Mouse (Mus musculus) liver, embryonic 13.5 days (tissue): Measurements from ENCODE around the gene Dek. TPM values are rescaled to one million over a fixed set of nuclear protein-coding genes. Genes with fewer than 3 reads are reported as not detected.
A peak's percentile ranks its signal among the peaks of the same experiment; 100 is the strongest.

Experiments used
- ATAC-seq: fragments of 200-750 bp; cut with Nextera tagmentation; 2 replicates; pipeline ENCODE4 v1.8.0; 2017; ENCODE audit warnings: low read depth, mild to moderate bottlenecking, moderate number of reproducible peaks, moderate library complexity
- DNase-seq: peaks from one replicate; pipeline ENCODE4 v3.0.0; 2022
- H3K27ac ChIP-seq: fragments of 300-500 bp; sonication (generic); 2 replicates; pipeline ENCODE4 v1.5.1; 2015; ENCODE audit warnings: moderate library complexity, mild to moderate bottlenecking, inconsistent platforms
- H3K27me3 ChIP-seq: fragments of 300-500 bp; sonication (generic); 2 replicates; pipeline ENCODE4 v1.6.1; 2015; ENCODE audit warnings: mild to moderate bottlenecking, inconsistent platforms
- H3K36me3 ChIP-seq: fragments of 300-500 bp; sonication (generic); 2 replicates; pipeline ENCODE4 v1.6.1; 2015; ENCODE audit warnings: mild to moderate bottlenecking, inconsistent platforms
- H3K4me1 ChIP-seq: fragments of 300-500 bp; sonication (generic); replicated peaks from 2 replicates; pipeline ENCODE4 v1.6.1; 2015; ENCODE audit warnings: inconsistent platforms
- H3K4me2 ChIP-seq: fragments of 300-500 bp; sonication (generic); 2 replicates; pipeline ENCODE4 v1.6.1; 2015; ENCODE audit warnings: inconsistent platforms, mild to moderate bottlenecking, moderate library complexity
- H3K4me3 ChIP-seq: fragments of 300-500 bp; sonication (generic); replicated peaks from 2 replicates; pipeline ENCODE4 v1.5.1; 2015; ENCODE audit warnings: mild to moderate bottlenecking, inconsistent platforms
- H3K9ac ChIP-seq: fragments of 300-500 bp; sonication (generic); 2 replicates; pipeline ENCODE4 v1.6.1; 2015; ENCODE audit warnings: mild to moderate bottlenecking, inconsistent platforms
- H3K9me3 ChIP-seq: fragments of 300-500 bp; sonication (generic); replicated peaks from 2 replicates; pipeline ENCODE4 v1.6.1; 2016; ENCODE audit warnings: inconsistent platforms
- WGBS: fragments of 180-500 bp; shearing (Covaris S2); methylation state at CpG from one replicate; pipeline ENCODE4 v1.1.7; 2015; ENCODE audit not compliant: insufficient replicate concordance; 5-methylcytosine and 5-hydroxymethylcytosine counted together
- polyA plus RNA-seq: library from polyadenylated mRNA; unstranded; fragments of >200 nt; fragmentation: Nextera tagmentation; extraction: Ambion mirVana; gene quantifications from 2 replicates; pipeline ENCODE4 v1.2.1, GENCODE M21; 2015

The Dek gene
- polyA plus RNA-seq, 1 experiment from 2014 or later: 493 TPM

- H3K4me2 ChIP-seq: no peak overlapping the region
- peaks cover 13% of the 10 kb centered on the region; the same call in 1 of the 2 replicates for H3K4me1 ChIP-seq
- no peak overlapping the region for H3K4me3 ChIP-seq
- H3K36me3 ChIP-seq: peaks cover 27% of the 10 kb centered on the region
- H3K27ac ChIP-seq: no peak overlapping the region
- H3K27me3 ChIP-seq: no peaks in the 10 kb centered on the region
- no peak for ATAC-seq
- no peaks in the 10 kb centered on the region for H3K9me3 ChIP-seq
- DNase-seq: no peak
- 63% methylated on average over 5 of the region's 5 CpGs for WGBS
- no peak overlapping the region for H3K9ac ChIP-seq
Observed at GRCm38 (mm10) chr13:47078799-47079198, 27.2 kb downstream of the Dek start.

GRCm38 (mm10) chr13:47077367-47077766 lies 28.6 kb downstream of the Dek start:
- Histone ChIP-seq H3K4me1 (peaks cover 13% of the 10 kb centered on the region; the same call in 1 of the 2 replicates), H3K27ac (no peak overlapping the region), H3K9me3 (no peaks in the 10 kb centered on the region), H3K36me3 (peaks cover 16% of the 10 kb centered on the region), H3K4me2 (no peak overlapping the region), H3K27me3 (no peaks in the 10 kb centered on the region), H3K4me3 (no peak overlapping the region), H3K9ac (no peak overlapping the region)
- DNase-seq (no peak), ATAC-seq (peak; percentile 60; the same call in 1 of the 2 replicates)

GRCm38 (mm10) chr13:47076156-47076555 lies 29.8 kb downstream of the Dek start:
- Histone ChIP-seq H3K9me3 (no peaks in the 10 kb centered on the region), H3K4me3 (no peak overlapping the region), H3K27me3 (no peaks in the 10 kb centered on the region), H3K9ac (no peak overlapping the region), H3K27ac (no peak overlapping the region), H3K36me3 (peaks cover 11% of the 10 kb centered on the region), H3K4me2 (no peak overlapping the region), H3K4me1 (peaks cover 13% of the 10 kb centered on the region; the same call in 1 of the 2 replicates)
- 61% methylated on average over 5 of the region's 5 CpGs for WGBS
- DNase-seq (no peak), ATAC-seq (no peak)

- no peak overlapping the region for H3K4me3 ChIP-seq
- H3K27ac ChIP-seq: no peak overlapping the region
- no peak overlapping the region for H3K4me2 ChIP-seq
- DNase-seq: no peak
- ATAC-seq: no peak
- no peaks in the 10 kb centered on the region for H3K27me3 ChIP-seq
- WGBS: 83% methylated on average over 5 of the region's 5 CpGs
- H3K9me3 ChIP-seq: no peaks in the 10 kb centered on the region
- peaks cover 5% of the 10 kb centered on the region; the same call in 1 of the 2 replicates for H3K4me1 ChIP-seq
- H3K9ac ChIP-seq: no peak overlapping the region
- peaks cover 16% of the 10 kb centered on the region for H3K36me3 ChIP-seq
Observed at GRCm38 (mm10) chr13:47072484-47072883, 33.5 kb downstream of the Dek start.

- Histone ChIP-seq H3K4me1 (peaks cover 1% of the 10 kb centered on the region; the same call in 1 of the 2 replicates), H3K27me3 (no peaks in the 10 kb centered on the region), H3K36me3 (peaks cover 16% of the 10 kb centered on the region), H3K9ac (no peak overlapping the region), H3K27ac (no peak overlapping the region), H3K4me3 (no peak overlapping the region), H3K4me2 (no peak overlapping the region), H3K9me3 (no peaks in the 10 kb centered on the region)
- DNase-seq: no peak
- no peak for ATAC-seq
- 83% methylated on average over 13 of the region's 13 CpGs for WGBS
Observed at GRCm38 (mm10) chr13:47071871-47072270, 34.1 kb downstream of the Dek start.

DNA sequence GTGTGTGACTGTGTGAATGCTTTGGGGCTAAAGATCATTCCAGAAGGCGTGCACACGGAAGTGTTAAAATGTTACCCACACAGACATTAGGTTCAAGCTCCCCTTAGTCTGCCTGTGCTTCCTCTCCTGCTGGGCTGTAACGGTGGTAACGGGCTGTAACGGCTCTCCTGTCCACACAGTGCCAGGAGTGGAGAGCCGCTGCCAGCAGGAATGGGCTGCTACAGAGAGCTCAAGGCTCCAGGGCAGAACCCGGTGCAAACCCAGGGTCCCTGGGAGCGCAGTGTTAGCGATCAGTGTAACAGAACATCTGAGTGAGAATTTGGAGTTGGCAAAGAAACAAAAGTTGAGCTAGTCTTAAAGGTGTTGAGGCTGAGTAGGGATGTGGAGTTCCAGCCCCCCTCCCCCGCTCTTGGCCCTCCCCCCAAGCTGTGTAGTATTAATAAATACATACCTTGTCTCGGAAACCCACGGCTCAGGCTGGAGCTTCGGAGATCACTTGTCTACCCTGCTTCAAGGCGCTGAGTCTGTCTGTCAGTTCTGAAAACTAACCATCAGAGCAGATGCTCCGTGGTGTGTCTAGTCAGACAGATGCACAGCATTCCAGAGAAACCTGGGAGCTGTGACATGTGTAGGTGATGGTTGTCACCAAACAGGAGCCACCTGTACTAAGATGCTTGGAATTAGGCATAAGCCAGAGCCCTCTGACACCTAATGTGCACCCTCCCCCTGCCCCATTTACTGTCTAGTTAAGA lies 35.5 kb downstream of the Dek start:
- H3K4me3 ChIP-seq: no peak overlapping the region
- 77% methylated on average over 15 of the region's 15 CpGs for WGBS
- no peaks in the 10 kb centered on the region for H3K4me1 ChIP-seq
- no peak overlapping the region for H3K9ac ChIP-seq
- DNase-seq: no peak
- H3K9me3 ChIP-seq: no peaks in the 10 kb centered on the region
- ATAC-seq: no peak
- peaks cover 16% of the 10 kb centered on the region for H3K36me3 ChIP-seq
- no peaks in the 10 kb centered on the region for H3K27me3 ChIP-seq
- no peak overlapping the region for H3K4me2 ChIP-seq
- H3K27ac ChIP-seq: no peak overlapping the region

GRCm38 (mm10) chr13:47067001-47067400 lies 39.0 kb downstream of the Dek start:
- H3K27ac ChIP-seq: no peak overlapping the region
- no peaks in the 10 kb centered on the region for H3K27me3 ChIP-seq
- no peak overlapping the region for H3K4me3 ChIP-seq
- WGBS: 76% methylated on average over 6 of the region's 6 CpGs
- H3K36me3 ChIP-seq: peaks cover 24% of the 10 kb centered on the region
- no peaks in the 10 kb centered on the region for H3K9me3 ChIP-seq
- ATAC-seq (no peak), DNase-seq (no peak)
- H3K4me2 ChIP-seq: no peak overlapping the region
- H3K4me1 ChIP-seq: no peaks in the 10 kb centered on the region; the same call in 1 of the 2 replicates
- no peak overlapping the region for H3K9ac ChIP-seq

GRCm38 (mm10) chr13:47066516-47066915 lies 39.5 kb downstream of the Dek start:
- H3K27me3 ChIP-seq: no peaks in the 10 kb centered on the region
- DNase-seq (no peak), ATAC-seq (no peak)
- H3K9me3 ChIP-seq: no peaks in the 10 kb centered on the region
- no peak overlapping the region for H3K4me3 ChIP-seq
- H3K4me1 ChIP-seq: no peaks in the 10 kb centered on the region; the same call in 1 of the 2 replicates
- H3K9ac ChIP-seq: no peak overlapping the region
- peaks cover 20% of the 10 kb centered on the region for H3K36me3 ChIP-seq
- no peak overlapping the region for H3K4me2 ChIP-seq
- H3K27ac ChIP-seq: no peak overlapping the region
- 87% methylated on average over 10 of the region's 10 CpGs for WGBS

DNA sequence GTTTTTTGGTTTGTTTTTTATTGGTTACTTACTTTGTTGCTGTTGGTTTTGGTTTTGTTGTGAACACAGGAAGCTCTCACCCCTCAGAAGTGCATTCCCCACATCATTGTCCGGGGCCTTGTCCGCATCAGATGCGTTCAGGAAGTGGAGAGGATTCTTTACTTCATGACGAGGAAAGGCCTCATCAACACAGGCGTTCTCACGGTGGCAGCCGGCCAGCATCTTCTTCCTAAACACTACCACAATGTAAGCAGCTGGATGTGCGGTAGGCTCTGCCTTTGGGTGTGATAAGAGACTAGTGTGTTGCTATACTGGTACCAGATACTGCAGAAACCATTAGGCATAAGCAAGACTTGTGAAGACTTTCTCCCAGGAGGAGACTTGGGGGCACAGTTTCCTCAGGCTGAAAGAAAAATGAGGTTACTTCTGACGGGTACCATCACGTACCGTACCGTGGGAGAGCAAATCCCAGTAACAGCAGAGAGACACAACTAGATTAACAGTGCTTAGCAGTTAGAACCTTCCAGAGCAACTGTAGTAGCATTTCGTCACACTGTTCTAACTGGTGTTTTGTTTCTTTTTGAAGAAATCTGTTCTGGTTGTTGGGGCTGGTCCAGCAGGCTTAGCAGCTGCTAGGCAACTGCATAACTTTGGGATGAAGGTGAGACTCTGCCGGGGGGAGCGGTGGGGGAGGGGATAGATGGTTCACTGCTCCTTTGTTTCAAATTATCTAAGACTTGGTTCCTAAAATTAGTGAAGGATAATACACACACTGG lies 41.8 kb downstream of the Dek start:
- Histone ChIP-seq H3K4me3 (no peak overlapping the region), H3K27ac (no peak overlapping the region), H3K27me3 (no peaks in the 10 kb centered on the region), H3K4me1 (no peaks in the 10 kb centered on the region; the same call in 1 of the 2 replicates), H3K9me3 (no peaks in the 10 kb centered on the region), H3K36me3 (peaks cover 21% of the 10 kb centered on the region), H3K9ac (no peak overlapping the region), H3K4me2 (no peak overlapping the region)
- no peak for ATAC-seq
- 75% methylated on average over 15 of the region's 15 CpGs for WGBS
- DNase-seq: no peak

DNA sequence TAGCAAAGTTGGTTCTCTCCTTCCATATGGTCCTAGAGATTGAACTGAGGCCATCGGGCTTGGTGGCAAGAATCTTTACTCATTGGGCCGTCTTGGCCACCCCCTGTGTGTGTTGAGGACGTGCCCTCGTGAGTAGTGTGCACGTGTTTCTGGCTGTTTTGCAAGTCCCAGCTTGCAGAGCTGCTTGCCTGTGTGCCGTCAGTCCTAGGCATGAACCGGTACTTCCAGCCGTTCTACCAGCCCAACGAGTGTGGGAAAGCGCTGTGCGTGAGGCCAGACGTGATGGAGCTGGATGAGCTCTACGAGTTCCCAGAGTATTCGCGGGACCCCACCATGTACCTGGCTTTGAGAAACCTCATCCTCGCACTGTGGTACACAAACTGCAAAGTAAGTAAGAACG lies 43.2 kb downstream of the Dek start:
- no peak for ATAC-seq
- Histone ChIP-seq H3K36me3 (peaks cover 19% of the 10 kb centered on the region), H3K4me1 (no peaks in the 10 kb centered on the region; the same call in 1 of the 2 replicates), H3K9ac (no peak overlapping the region), H3K4me3 (no peak overlapping the region), H3K27me3 (no peaks in the 10 kb centered on the region), H3K27ac (no peak overlapping the region), H3K4me2 (no peak overlapping the region), H3K9me3 (no peaks in the 10 kb centered on the region)
- WGBS: 85% methylated on average over 17 of the region's 17 CpGs
- DNase-seq: no peak

DNA sequence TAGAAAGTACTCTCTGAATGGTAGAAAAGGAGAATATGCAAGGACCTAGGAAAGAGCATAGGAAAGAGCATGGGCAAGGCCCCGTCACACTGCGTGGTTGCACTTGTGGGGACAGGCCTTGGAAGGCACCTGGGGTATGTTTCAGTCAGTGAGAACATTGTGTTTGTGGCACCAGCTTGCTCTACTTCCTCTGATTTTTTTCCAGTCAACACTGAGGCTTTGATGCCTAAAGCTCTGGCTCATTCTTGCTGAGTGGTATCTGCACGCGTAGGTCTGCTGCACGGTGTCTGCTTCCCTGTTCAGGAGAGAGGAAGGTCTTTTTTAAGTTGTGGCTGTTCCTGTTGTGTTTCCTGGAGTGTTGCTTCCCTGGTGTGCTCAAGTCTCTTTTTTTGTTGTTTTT lies 49.2 kb downstream of the Dek start:
- no peaks in the 10 kb centered on the region for H3K9me3 ChIP-seq
- DNase-seq (no peak), ATAC-seq (no peak)
- H3K36me3 ChIP-seq: peaks cover 12% of the 10 kb centered on the region
- no peak overlapping the region for H3K27ac ChIP-seq
- H3K4me1 ChIP-seq: no peaks in the 10 kb centered on the region; the same call in 1 of the 2 replicates
- H3K9ac ChIP-seq: no peak overlapping the region
- H3K4me2 ChIP-seq: no peak overlapping the region
- 77% methylated on average over 5 of the region's 5 CpGs for WGBS
- no peak overlapping the region for H3K4me3 ChIP-seq
- no peaks in the 10 kb centered on the region for H3K27me3 ChIP-seq
